Mouse (Mus musculus): ENCODE results near the gene Jam2.

Gene Jam2

GRCm38 (mm10) chr16:84774003-84774703 is at the start of gene Jam2:
Gene Jam2 (plus strand): TSS chr16:84774123.
- in situ Hi-C loops (cut with MboI), result no loop called here

GRCm38 (mm10) chr16:84734806-84735165 is 39.1 kb upstream of the Jam2 start:
- in situ Hi-C loops (cut with MboI), result loop anchor here (10.0 kb wide), 1 partner anchor 100 kb away; the partner anchor contains the start of genes Atp5j and Gabpa

DNA sequence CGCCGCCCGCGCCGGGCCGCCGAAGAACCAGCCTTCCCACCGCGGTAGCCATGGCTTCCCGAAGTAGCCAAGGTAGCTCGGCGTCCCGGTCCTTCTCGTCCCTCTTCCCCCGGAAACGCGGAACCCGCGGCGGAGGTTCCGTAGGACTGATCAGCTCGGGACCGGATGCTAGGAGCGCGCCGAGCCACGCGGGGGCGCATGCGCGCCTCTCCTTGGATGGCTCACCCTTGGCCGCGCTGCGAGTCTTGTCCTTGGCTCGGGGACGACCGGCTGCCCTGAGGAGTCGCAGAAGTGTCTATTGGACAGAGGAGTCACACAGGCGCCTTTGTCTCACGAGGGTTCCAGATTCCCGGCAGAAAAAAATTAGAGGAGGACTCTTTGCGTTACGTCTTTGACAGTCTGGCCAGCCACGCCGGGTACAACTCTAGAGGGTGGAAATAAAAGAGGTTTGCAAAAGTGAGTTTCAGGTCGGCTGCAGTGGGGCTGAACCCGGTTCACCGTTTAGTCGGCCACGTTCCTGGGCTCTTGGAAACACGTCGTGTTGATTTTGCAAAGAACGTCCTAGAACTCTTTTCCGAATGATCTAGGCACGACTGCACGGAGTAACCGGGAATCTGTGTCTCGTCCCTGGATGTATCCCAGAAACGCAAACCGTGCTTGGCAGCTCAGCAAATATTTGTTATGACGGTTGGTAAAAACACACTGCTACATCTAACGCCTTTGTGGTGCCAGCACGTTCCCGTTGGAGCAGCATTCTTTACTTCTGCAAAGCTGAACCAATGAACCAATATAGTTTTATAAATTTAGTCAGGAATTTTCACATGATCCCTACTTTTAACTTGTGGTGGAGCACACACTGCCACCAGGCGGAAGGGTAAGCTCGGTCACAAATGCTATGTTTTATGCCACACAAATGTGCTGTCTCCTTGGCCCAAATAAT is 38.5 kb upstream of the Jam2 start, which contains the start of gene Mrpl39:
TSS of gene Mrpl39 (minus strand) at position 577 of the 940 bp plus-strand sequence.
- in situ Hi-C loops (cut with MboI), result loop anchor here (10.0 kb wide), 1 partner anchor 99 kb away; the partner anchor contains the start of genes Atp5j and Gabpa

- in situ Hi-C loops (cut with MboI), result loop anchor here (10.0 kb wide), 1 partner anchor 97 kb away; the partner anchor contains the start of genes Atp5j and Gabpa
Measured at GRCm38 (mm10) chr16:84737358-84737757, 36.6 kb upstream of the Jam2 start.

DNA sequence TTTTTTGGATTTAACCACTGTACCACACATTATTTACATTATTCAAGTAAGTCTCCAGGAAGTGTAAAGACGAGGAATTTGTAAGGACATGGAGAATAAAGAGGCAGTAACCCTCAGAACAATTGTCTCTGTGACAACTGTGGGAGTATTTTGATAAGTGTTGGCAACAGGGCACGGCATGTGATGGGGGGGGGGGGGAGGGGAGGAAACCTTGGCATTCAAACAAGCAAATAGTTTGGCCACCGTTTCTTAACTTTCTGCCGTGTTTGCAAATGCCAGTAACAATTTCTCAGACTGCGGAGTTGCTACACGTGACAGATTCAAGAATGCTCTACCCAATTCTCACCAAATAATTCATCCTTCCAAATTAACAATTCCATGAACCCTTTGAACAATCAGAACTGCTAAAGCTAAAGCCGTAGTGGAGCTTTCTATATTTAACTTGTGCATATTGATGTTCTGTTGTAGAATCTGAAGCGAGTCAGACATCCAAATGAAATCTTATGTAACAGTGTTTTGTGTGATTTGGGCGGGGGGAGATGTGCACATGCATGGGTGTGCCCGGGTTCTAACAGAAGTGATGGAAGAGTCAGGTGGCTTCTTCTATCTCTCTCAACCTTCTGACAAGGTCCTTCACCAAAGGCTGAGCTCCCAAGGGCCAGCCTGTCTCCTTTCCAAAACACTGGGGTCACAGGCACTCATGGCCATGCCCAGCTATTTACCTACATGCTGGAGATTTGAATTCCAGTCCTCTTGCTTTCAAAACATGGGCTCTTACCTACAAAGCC is 29.0 kb upstream of the Jam2 start:
- in situ Hi-C loops (cut with MboI), result no loop called here

- in situ Hi-C loops (cut with MboI), result no loop called here
Measured at GRCm38 (mm10) chr16:84745721-84746306, 28.1 kb upstream of the Jam2 start.

- in situ Hi-C loops (cut with MboI), result no loop called here
Measured at GRCm38 (mm10) chr16:84767956-84768355, 6.0 kb upstream of the Jam2 start.

GRCm38 (mm10) chr16:84769182-84769581 is 4.7 kb upstream of the Jam2 start:
- in situ Hi-C loops (cut with MboI), result no loop called here

DNA sequence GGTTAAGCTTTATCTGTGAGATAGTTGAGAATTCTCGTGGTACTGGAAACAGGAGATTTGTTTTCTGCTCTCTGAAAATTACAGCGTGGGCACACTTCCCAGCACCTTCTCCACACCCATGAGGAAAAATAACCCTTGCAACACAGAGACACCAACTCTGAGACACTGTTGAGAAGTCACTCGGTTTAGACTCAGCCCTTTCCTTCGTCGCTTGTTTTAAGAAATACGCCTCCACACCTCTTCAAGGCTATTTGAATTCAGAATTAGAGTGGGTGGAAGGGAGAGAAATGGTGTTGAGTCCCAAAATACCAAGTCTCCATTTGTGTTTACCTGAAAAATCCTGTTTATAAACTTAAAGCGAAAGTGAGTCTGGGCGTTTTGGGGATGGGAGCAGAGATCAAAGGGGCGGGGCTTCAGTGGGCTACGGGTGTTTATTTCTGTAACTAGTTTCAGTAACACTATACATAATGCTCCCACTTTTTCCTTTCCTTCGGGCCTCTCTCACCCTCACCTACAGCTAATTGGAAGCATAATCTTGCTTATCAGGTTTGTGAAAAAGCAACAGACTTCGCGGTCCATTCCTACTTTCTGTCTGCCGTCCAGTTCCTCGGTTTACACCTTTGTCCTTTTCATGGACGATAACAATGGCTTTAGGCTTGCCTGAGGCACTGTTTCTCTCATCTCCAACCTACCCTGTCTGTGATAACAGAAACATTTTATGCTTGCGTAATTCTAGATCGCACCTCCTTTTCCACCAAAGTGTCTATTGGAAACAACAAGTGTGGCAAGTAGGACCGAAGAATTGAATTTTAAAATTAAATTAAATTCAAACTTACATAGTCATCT is 4.1 kb upstream of the Jam2 start:
- in situ Hi-C loops (cut with MboI), result no loop called here

GRCm38 (mm10) chr16:84770891-84771290 is 3.0 kb upstream of the Jam2 start:
- in situ Hi-C loops (cut with MboI), result no loop called here

GRCm38 (mm10) chr16:84771461-84771860 is 2.5 kb upstream of the Jam2 start:
- in situ Hi-C loops (cut with MboI), result no loop called here

GRCm38 (mm10) chr16:84772496-84773267 is 1.2 kb upstream of the Jam2 start:
- in situ Hi-C loops (cut with MboI), result no loop called here

- in situ Hi-C loops (cut with MboI), result no loop called here
Measured at GRCm38 (mm10) chr16:84773268-84773861, 558 bp upstream of the Jam2 start.

GRCm38 (mm10) chr16:84774761-84775231 is 873 bp downstream of the Jam2 start:
- in situ Hi-C loops (cut with MboI), result no loop called here

DNA sequence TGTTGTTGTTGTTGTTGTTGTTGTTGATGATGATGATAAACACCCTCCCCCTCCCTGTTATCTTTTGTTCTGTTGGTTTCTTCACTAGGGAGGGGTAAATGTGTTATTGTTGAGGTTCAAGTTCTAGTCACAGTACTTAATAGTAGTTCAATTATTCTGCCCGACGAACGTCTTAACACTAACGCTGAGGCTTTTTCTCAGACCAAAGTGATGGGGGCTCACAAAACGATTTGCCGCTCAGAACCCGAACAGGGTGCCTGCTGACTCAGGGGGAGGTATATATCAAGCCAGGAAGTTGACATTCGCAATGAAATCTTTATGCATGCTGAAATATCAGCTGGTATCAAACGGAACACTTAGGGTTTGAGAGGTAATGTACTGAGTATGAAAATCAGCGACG is 1.4 kb downstream of the Jam2 start:
- in situ Hi-C loops (cut with MboI), result no loop called here

GRCm38 (mm10) chr16:84776089-84776784 is 2.3 kb downstream of the Jam2 start:
- in situ Hi-C loops (cut with MboI), result no loop called here

GRCm38 (mm10) chr16:84778431-84778830 is 4.5 kb downstream of the Jam2 start:
- in situ Hi-C loops (cut with MboI), result no loop called here

DNA sequence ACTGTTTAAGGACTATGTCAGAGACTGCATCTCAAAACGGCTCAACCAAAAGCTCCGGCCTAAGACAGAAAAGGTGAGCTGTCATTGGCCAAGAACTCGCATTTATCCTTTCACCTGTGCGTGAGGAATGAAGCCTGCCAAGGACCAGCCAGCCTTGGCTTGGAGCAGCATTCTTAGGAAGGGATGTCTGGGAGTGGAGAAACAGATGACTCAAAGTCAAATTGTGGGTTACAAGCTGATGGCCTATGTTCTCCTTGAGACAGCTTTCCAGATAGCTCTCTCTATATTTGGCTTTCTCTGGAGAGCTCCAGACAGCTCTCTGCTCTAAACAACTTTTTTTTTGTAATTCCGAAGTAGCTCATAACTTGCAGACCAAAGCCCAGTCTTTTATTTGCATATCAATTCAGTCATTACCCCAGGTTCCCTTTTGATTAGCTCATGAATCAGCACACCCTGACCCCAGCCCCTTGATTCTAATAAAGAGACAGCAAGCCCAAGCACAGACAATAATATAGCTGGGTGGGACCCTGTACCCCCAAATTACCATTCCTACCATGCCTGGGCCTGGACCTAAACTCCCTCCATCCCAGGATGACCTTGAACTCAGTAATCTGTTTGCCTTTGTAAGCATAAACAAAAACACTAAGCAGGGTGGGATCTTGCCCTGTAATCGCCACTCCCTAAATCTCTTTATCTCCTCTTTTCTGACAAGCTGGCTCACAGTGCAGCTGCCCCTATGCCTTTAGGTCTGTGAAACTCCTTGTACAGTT is 5.1 kb downstream of the Jam2 start:
- in situ Hi-C loops (cut with MboI), result no loop called here
